Mouse (Mus musculus): ENCODE data around the gene Stxbp1.

The Stxbp1 gene

DNA sequence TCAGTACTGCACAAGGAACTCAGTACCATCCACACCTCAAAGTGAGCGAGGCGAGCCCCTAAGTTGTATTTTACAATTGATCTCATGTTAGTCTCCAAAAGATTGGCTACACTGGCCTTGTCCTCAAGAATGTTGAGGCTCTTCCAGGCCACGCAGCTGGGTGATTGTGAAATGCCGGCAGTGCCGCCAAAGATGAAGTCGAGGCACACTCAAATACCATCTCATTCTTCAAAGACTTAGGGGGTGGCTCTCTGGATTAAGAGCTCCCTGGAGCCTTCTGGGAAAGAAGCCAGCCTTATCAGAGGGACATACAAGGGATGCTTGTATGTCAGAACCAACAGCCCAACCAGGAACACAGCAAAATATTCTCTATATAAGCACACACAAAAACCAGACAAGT lies 55.7 kb downstream of the Stxbp1 start:
- DNase-seq (ENCODE audit: low spot score in 2 of 2): peak in 1 of 2 experiments; percentile 35

DNA sequence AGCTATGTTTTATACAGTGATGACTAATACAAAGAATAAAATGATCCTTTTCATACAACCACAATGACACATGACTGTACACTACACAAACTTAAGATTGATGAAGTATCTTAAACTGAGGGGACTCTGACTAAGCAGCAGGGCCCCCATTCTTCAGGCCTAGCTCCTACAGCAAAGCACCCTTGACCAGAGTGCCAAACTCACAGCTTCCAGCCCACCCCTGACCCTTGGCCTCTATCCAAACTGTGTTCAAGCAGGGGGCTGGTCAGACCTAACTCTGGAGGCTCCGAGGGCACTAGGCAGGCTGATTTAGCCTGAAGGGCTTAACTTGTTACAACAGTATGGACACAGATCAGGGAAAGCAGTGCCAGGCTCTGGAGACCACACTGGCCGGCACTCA lies 58.5 kb downstream of the Stxbp1 start:
- no peak for DNase-seq (ENCODE audit: low spot score in 2 of 2)

DNA sequence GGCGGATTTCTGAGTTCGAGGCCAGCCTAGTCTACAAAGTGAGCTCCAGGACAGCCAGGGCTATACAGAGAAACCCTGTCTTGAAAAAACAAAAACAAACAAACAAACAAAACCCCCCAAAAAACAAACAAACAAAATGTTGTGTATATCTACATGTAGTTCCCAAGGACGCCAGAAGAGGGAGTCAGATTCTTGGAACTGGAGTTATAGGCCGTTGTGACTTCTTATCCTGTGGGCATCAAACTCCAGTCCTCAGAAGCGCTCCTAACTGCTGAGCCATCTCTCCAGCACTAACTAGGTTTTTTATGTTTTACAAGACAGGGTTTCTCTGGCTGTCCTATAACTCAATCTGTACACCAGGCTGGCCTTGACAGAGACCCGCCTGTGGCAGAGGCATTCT lies 59.9 kb downstream of the Stxbp1 start:
- no peak for DNase-seq (ENCODE audit: low spot score in 2 of 2)

DNA sequence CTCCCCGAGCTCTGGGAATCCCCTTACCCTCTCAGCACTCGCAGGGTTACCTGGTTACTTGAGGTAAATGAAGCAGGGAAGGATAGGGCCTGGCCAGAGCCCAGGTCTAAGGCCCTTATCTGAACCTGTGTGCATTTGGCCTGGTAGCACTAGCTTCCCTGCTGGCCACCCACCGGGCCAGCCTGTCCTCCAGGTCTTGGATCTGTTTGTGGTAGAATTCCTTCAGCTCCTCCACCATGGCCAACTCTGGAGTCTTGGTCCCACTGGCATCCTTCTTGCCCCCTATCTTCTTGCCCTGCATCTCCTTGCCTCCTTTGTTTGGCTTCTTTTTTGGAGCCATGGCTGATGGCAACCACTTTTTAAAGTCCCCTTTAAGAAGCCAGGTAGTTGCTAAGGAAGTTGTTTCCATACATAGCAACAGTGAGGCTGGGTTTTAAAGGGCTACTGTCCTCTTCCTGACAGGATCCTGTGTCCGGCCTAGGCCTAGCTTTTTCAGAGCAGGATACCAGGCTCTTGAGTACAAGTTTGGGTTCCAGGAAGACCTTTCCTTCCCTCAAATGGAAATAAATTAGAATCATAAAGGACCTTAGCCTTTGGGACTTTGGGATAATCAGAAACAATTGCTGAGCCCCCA lies 62.9 kb downstream of the Stxbp1 start, which contains the start of gene Cfap157:
Gene Cfap157 (minus strand): TSS at position 381 of the 634 bp plus-strand sequence.
- no peak for DNase-seq (ENCODE audit: low spot score in 2 of 2)

DNA sequence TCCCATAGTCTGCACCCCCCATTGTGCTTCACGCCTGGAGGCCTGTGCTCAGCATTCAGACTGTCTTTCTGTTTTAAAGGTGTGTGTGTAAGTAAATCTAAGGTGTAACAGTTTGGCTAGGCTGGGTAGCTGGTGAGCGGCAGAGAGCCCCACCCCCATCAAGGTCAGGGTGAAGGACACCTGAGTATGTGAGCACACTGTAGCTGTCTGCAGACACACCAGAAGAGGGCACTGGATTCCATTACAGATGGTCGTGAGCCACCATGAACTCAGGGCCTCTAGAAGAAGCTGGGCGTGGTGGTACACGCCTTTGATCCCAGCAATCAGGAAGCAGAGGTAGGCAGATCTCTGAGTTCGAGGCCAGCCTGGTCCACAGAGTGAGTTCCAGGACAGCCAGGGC lies 65.3 kb downstream of the Stxbp1 start:
- no peak for DNase-seq (ENCODE audit: low spot score in 2 of 2)

DNA sequence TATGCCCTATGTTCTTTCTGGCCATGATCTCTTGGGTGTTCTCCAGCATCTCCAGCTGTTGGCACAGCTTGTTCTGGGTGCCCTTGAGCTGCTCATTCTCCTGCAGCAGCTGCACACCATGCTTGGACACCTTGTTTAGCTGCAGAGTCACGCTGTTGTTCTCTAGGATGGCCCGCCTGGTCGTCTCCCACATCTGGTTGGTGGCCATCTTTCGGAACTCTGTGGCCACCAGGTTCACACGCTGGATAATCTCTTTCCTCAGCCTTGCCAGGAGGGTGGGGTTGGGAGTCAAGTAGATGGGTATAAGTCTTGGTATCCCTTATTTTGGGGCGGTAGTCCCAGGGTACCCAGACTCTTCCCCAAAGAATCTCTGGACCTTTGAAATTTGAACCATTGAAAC lies 67.3 kb downstream of the Stxbp1 start:
- no peak for DNase-seq (ENCODE audit: low spot score in 2 of 2)

DNA sequence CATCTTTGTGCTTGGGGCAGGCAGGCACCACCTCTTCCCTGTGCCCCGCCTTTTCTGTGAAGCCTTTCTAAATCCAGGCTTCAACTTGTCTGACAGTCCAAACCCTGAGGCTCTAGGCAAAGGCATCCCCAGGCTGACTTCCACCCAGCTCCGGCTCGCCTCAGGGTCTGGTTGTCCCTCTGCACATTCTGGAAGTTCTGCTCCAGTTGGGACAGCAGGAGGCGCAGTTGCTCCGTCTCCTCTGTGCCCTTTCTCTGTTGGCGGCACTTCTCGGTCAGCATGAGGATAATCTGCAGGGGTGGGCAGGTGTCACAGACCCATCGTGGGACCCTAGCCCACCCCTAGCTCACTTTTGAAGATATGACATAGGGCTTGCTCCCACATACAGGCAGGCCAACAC lies 67.9 kb downstream of the Stxbp1 start:
- DNase-seq (ENCODE audit: low spot score in 2 of 2): peak; percentile 43 to 45

DNA sequence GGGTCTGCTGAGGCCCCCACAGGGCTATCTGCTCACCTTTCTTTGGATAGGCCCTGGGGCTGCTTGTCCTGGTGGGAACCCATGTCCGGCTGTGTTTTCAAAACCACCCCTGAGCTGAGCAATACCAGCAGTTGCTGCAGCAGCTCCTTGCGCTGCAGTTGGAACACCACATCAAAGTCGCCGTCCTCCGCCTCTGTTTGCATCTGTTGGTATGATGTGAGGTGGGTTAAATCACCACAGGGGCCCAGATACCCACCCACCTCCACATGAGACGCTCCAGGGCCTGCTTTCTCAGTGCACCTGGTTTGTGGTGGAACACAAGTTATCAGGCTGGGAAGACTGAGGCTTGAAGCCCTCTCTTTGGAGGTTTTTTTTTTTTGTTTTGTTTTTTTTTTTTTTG lies 69.0 kb downstream of the Stxbp1 start:
- DNase-seq (ENCODE audit: low spot score in 2 of 2): no peak

DNA sequence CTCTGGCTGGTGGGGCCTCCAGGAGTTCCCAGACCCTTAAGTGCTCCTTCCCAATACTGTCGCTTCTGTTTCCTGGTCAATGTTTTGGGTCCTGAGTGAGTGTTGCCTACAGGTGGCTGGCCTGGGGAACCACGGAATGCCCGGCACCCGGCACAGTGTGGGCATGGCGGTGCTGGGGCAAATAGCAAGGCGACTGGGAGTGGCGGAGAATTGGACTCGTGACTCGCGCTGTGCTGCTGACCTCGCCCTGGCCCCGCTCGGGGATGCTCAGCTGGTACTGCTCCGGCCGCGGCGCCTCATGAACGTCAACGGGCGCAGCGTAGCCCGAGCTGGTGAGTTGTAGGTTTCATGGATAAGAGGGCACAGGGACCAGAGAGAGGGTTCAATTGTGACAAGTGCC lies 70.9 kb downstream of the Stxbp1 start:
- no peak for DNase-seq (ENCODE audit: low spot score in 2 of 2)

DNA sequence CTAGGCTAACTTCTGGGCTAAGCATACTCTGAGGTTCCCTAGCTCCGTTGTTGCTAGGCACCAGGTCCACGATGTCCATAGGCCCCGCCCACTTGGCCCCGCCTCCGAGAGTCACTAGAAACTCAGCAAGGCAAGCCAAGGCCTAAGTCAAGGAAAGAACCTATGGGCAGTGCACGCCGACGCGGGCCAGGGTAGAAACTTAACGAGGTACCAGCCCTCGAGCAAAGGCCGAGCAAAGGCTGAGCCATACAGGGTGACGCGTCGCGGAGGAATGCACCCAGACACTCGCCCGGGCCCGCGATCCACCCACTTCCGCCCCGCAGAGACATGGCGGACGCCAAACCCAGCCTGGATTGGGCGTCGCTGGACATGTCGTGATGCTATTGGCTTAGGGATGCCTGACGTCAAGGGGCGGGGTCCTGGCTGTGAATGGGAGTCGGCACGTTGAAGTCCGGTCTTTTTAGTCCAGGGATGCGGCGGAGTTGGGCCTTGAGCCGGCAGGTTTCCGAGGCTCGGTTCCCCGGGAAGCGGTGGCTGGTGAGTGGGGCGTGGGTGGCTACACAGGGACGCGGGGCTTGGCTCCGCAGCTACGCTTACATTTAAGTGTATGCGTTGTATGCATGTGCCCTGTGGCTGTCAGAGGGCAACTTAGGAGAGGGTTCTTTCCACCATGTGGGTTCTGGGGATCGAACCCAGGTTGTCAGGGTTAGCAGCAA lies 71.5 kb downstream of the Stxbp1 start, which contains the start of the genes Ttc16 and Ptrh1:
Gene Ttc16 (minus strand): TSS at position 275 of the 716 bp plus-strand sequence.
Gene Ptrh1 (plus strand): TSS at position 428 of the 716 bp plus-strand sequence.
- DNase-seq (ENCODE audit: low spot score in 2 of 2): peak; percentile 98 to 99

DNA sequence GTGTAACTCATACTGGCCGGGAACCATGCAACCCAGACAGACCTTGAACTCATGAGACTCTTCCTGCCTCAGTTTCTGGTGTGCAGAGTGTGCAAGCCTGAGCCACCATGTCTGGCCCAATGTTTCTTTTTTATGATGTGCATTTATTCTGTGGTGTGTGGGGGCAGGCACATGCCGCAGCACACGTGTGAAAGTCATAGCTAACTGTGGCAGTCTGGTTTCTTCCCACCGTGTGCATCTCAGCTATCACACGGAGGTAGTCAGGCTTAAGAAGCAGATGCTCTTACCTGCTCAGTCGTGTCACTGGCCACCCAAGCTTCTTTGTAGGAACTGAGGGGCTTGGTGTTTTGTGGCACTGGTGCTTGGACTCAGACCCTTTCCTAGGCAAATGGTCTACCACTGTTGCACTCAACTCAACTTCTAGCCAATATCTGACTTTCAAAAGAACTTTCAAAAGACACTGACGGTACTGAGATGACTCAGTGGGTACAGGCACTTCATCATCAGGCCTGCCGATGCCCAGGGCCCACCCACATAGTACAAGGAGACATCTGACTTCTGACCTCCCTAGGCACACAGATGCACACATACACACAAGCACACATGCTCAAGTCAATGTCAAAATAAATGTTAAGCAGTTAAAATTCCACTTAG lies 74.3 kb downstream of the Stxbp1 start:
- DNase-seq (ENCODE audit: low spot score in 2 of 2): no peak

DNA sequence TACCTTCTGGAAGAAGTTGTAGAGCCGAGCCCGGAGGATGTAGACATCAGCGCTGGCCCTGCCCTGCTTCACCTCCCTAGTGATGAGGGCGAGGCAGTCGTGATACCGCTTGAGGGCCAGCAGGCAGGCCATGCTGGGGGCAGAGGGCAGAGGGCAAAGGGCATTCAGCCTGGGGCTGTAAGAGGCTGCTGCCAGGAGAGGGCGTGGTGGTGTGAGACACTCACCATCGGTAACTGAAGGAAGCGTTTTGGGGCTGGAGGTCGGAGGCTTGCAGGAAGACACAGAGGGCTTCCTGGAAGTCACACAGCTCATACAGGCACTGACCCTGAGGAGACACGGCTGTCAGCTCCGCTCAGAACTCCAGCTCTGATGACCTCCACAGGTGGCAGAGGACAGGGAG lies 75.2 kb downstream of the Stxbp1 start:
- no peak for DNase-seq (ENCODE audit: low spot score in 2 of 2)

DNA sequence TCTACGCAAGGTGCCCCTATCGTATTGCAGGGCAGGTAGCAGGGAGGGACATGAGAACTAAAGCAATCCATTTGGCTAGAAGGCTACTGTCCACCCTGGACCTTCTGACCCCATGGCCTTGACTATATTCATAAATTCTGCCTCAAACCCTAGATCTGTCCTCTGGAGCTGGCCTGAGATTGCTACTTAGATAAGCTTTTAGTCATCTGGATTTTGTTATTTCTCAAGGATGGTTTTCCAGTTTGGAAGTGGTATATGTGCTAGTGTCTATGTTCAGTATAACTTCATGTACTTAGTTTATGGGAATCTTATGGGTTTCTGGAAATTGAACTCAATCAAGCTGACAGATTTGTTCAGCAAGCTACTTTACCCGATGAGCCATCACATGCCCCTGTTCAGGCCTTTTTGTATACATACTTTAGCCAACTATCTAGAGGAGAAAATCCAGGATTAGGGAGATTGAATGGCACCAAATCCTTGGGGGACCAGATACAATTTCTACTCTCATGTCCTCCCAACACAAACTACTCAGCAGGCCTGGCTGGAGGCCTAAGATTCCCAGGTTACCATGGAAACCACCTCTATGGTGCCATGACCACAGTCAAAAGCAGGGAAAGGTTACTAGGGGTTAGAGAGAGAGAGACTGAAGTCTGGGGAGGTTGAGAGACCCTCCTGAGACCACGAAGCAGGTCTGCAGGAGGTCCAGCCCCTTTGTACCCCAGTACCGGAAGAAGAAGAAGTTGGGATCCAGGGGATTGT lies 77.5 kb downstream of the Stxbp1 start:
- no peak for DNase-seq (ENCODE audit: low spot score in 2 of 2)

DNA sequence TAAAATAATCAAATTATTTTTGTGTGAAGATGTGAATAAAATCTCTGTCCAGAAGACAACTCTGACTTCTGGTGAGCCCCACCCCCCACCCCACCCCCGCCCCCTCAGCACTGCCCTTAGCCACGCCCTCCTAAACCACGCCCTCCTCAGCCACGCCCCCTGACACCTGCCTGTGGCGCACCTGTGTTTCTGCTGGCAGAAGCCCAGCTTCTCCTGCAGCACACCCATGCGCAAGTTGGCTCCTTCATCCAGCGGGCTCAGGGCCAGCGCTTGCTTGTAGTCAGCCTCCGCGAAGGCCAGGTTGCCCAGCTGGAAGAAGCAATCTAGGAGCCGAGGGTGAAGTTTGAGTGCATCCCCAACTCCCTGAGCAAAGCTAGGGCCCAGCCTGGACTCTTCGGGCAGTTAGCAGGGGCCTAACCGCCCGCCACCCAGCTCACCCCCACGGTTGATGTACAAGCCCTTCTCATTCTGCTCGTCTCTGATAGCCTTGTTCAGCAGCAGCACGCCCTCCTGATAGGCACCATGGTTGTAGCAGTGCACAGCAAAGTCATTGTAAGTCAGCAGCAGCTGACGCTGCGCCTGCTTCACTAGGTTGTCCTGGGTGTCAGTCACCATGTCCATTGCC lies 78.3 kb downstream of the Stxbp1 start:
- DNase-seq (ENCODE audit: low spot score in 2 of 2): no peak

DNA sequence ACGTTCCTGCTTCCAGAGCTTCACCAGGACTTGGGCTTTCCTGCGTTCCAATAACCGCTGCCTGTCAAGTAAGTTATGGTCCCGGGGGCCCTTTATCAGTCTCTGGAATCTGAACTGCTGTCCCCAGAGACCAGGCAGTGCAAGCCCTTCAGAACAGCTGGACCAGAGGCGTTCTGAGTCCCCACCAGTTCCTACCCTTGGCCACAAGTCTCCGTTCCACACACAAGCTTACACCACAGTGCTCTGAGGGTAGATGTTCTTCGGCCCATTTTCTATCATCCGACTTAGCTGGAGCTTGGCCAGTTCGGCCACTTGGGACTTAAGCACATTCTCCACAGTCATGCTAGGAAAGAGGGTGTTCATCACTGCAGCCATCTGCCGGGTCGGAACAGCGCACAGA lies 79.8 kb downstream of the Stxbp1 start:
- no peak for DNase-seq (ENCODE audit: low spot score in 2 of 2)

DNA sequence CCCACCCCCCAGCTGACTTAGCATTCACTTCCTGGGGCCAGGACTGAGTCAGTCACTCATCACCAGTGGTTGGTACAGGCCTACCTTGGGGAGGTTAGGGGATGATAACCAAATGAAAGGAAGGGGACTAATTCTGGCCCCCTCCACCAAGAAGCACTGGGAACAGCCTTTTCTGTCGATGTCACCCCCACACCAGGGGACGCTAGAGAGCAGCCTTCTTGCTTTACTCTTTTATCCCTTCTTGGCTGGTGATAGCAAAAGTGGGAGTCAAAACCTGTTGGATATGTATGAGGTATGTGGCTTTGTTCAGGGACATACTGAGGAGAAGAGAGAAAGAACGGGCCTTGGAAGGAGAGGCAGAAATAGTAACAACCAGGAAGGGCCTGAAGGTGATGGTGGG lies 83.7 kb downstream of the Stxbp1 start:
- DNase-seq (ENCODE audit: low spot score in 2 of 2): no peak

DNA sequence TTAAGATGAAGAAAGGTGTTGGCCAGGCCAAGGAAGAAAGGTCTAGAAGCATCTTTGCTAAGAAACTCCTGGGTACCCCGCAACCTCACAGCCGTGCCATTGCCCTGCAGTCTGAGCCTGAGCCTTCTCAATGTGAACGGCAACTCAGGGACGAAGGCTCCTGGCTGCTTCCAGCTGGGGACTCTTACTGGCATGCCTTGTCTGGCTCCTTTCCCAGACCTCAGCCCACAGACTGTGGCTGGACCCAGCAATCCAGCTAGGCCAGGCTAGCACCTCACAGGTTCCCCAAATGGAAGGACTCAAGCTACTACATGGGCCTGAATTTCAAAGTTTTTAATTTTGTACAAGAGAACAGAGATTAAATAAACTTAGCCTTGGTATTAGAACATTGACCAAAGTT lies 85.2 kb downstream of the Stxbp1 start:
- DNase-seq (ENCODE audit: low spot score in 2 of 2): no peak

DNA sequence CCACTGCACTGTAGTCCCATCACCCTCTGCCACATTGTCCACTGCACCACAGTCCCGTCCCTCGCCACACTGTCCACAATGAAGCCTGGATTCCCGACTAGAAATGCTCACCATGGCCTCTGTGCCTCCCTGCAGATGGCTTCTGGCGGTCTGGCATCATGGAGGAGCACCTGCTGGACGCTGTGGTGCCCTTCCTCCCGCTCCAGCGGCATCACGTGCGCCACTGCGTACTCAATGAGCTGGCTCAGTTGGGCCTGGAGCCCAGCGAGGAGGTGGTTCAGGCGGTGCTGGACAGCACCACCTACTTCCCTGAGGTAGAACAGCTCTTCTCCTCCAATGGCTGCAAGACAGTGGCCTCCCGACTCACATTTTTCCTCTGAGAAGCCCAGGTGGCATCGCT lies 85.7 kb downstream of the Stxbp1 start:
- DNase-seq (ENCODE audit: low spot score in 2 of 2): no peak

DNA sequence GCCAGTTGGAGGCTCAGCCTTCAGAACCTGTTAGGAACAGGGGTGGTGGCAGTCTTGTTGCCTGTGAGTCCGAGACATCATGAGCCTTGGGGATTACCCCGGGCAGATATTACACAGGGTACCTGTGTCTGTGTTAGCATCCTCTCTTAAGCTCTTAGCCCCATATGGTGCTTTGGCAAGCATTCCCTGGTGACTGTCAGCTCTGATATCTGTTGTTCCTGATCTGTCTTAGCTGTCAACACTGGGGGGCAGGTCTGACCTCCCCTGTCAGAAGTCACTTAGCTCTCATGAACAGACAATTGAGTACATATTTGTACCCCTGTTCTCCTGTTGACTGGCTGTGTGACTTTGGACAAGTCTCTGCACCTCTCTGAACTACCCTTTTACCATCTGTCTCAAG lies 88.0 kb downstream of the Stxbp1 start:
- DNase-seq (ENCODE audit: low spot score in 2 of 2): no peak

DNA sequence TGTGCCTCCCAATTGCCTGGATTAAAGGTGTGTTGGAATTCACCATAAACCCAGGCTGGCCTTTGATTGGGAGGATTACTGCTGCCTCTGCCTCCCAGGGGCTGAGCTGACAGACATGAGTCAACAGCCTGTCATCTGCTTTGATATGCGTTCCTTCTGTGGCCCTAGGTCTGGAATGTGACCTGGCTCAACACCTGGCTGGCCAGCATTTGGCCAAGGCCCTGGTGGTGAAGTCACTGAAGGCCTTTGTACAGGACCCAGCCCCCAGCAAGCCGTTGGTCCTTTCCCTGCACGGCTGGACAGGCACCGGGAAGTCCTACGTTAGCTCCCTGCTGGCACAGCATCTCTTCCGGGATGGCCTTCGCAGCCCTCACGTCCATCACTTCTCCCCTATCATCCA lies 88.5 kb downstream of the Stxbp1 start:
- DNase-seq (ENCODE audit: low spot score in 2 of 2): no peak

DNA sequence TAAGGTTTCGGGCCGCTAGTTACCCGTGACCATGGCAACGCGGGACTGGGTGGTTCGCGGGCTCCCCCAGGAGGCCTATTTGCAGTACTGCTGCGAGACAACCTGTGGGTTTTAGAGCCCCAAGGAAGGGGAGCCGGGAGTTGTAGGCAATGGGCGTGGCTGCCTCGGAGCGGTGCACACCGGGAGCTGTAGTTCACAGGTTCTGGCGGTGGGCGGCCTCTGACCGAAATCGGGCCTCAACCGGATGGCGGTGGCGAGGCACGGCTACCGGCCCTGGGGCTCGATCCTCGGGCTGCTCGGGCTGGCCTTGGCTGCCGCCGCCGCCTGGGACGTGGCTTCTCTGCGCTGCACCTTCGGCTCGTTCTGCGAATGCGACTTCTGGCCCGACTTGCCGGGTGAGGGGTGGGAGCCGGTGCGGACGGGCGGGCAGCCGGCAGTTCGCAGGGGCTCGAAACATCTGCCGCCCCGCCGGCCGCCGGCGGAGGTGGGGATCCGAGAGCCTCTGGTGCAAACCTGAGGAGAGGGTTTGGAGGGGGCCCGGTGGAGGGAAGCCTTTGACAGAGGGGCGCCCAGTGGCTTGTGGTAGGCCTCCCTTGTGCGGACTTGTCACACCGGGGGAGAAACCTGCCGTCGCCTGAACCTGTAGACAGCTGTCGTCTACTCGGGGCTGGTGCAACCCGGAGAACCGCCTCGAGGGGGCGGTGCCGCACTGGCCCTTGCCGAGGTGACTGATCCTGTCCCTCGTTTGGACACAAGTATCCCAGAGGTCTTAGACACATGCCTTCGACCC lies 89.8 kb downstream of the Stxbp1 start, which contains the start of gene Tor2a:
Gene Tor2a (plus strand): TSS at position 179 of the 790 bp plus-strand sequence.
- DNase-seq (ENCODE audit: low spot score in 2 of 2): peak; percentile 94 to 96

All from urinary bladder, adult 18-20 months (tissue).